Mouse (Mus musculus): Measurements from ENCODE around the gene Lsm4. TPM values are rescaled to one million over a fixed set of nuclear protein-coding genes. Genes with fewer than 3 reads are reported as not detected.
A peak's percentile ranks its signal among the peaks of the same experiment; 100 is the strongest.

Gene Lsm4
- total and polyA plus RNA-seq, 3 experiments: 143 to 240 (median 168) TPM

- TF ChIP-seq MAZ (IDR thresholded peaks at IDR 0.05; ENCODE audit: low read depth, low read length): peak; percentile 65; the same call in 1 of the 2 replicates
Measured at GRCm38 (mm10) chr8:70659604-70660272, 13.3 kb upstream of the Lsm4 start (continued).

- in situ Hi-C loops (cut with MboI; ENCODE audit: low pct_ligation_motif_present, low pct_unique_long_range_greater_than_20kb, low sequenced_read_pairs): loop anchor here (10.0 kb wide), 1 partner anchor 55 kb away; the partner anchor contains the start of gene Gm3336
- peaks cover 1% of the 10 kb centered on the region for H3K27me3 ChIP-seq (replicated peaks)
- TF ChIP-seq BHLHE40 (IDR thresholded peaks at IDR 0.05; ENCODE audit: low read depth, low read length): peak; percentile 58
- TF ChIP-seq GABPA (IDR thresholded peaks at IDR 0.05; ENCODE audit: insufficient replicate concordance, low read depth, low read length): no peak
- TF ChIP-seq MAX (IDR thresholded peaks at IDR 0.05; ENCODE audit: low read length): no peak
- no peak for TF ChIP-seq MAFK (IDR thresholded peaks at IDR 0.05; ENCODE audit: insufficient replicate concordance, low read length)
- TF ChIP-seq POLR2A (IDR thresholded peaks at IDR 0.05; ENCODE audit: low read depth, low read length): 0 out of 2 replicates have a peak, but pooled peaks have one; percentile 21
- no peak for TF ChIP-seq NRF1 (IDR thresholded peaks at IDR 0.05; ENCODE audit: low read depth, low read length)
- TF ChIP-seq JUN (IDR thresholded peaks at IDR 0.05; ENCODE audit: insufficient read depth, low read depth, low read length): no peak
- peak; percentile 62 for TF ChIP-seq MXI1 (IDR thresholded peaks at IDR 0.05; ENCODE audit: low read depth, low read length)
- H3K4me2 ChIP-seq (ENCODE audit: insufficient read depth, low read depth, poor library complexity, severe bottlenecking): peak within 1 kb of the TSS; percentile 76
- peak; percentile 56 for DNase-seq (ENCODE audit: extremely low read depth)
- H3K27ac ChIP-seq (ENCODE audit: insufficient read depth, low read depth): peak within 1 kb of the TSS; percentile 41
- peak within 1 kb of the TSS; percentile 77 for H3K9ac ChIP-seq (ENCODE audit: insufficient read depth, low read depth)
- H3K9me3 ChIP-seq (replicated peaks; ENCODE audit: low read length): no peaks in the 10 kb centered on the region
- peaks cover 12% of the 10 kb centered on the region; the same call in 1 of the 2 replicates for H3K79me2 ChIP-seq (replicated peaks; ENCODE audit: control insufficient read depth, extremely low read depth, insufficient read depth, poor library complexity, severe bottlenecking)
- peak within 1 kb of the TSS; percentile 79 to 89 (median 80) for H3K4me3 ChIP-seq (replicated peaks in 1 of 3; ENCODE audit: low read depth in 2 of 3, low read length in 2 of 3, poor library complexity in 1 of 3)
- peaks cover 4 to 27% of the 10 kb centered on the region in 2 experiments for H3K36me3 ChIP-seq (replicated peaks in 1 of 2; ENCODE audit: control insufficient read depth in 1 of 2, insufficient read depth in 1 of 2, low read length in 1 of 2)
- dilution Hi-C loops (cut with MboI; ENCODE audit: extremely low pct_ligation_motif_present, extremely low pct_unique_long_range_greater_than_20kb, low sequenced_read_pairs): no loop called here
- H3K4me1 ChIP-seq (ENCODE audit: control insufficient read depth in 1 of 2, insufficient read depth in 2 of 2): peaks cover 10 to 47% of the 10 kb centered on the region in 2 experiments
Measured at GRCm38 (mm10) chr8:70660273-70660725, 12.7 kb upstream of the Lsm4 start, which contains the start of gene Pgpep1. Gene Pgpep1, minus strand, starts transcription at chr8:70660388.

GRCm38 (mm10) chr8:70663691-70664090 is 9.4 kb upstream of the Lsm4 start:
- in situ Hi-C loops (cut with MboI; ENCODE audit: low pct_ligation_motif_present, low pct_unique_long_range_greater_than_20kb, low sequenced_read_pairs) (loop anchor here (10.0 kb wide), 1 partner anchor 51 kb away; the partner anchor contains the start of gene Gm3336), dilution Hi-C loops (cut with MboI; ENCODE audit: extremely low pct_ligation_motif_present, extremely low pct_unique_long_range_greater_than_20kb, low sequenced_read_pairs) (no loop called here)
- Histone ChIP-seq H3K79me2 (replicated peaks; ENCODE audit: control insufficient read depth, extremely low read depth, insufficient read depth, poor library complexity, severe bottlenecking) (0 out of 2 replicates have a peak, but pooled peaks cover 2% of the 10 kb centered on the region), H3K27me3 (replicated peaks) (peaks cover 1% of the 10 kb centered on the region), H3K27ac (ENCODE audit: insufficient read depth, low read depth) (no peak overlapping the region), H3K9me3 (replicated peaks; ENCODE audit: low read length) (peaks cover 4% of the 10 kb centered on the region), H3K4me3 (replicated peaks in 1 of 3; ENCODE audit: low read depth in 2 of 3, low read length in 2 of 3, poor library complexity in 1 of 3) (no peak overlapping the region), H3K36me3 (replicated peaks in 1 of 2; ENCODE audit: control insufficient read depth in 1 of 2, insufficient read depth in 1 of 2, low read length in 1 of 2) (no peaks in the 10 kb centered on the region), H3K4me2 (ENCODE audit: insufficient read depth, low read depth, poor library complexity, severe bottlenecking) (no peak overlapping the region), H3K4me1 (ENCODE audit: control insufficient read depth in 1 of 2, insufficient read depth in 2 of 2) (peaks cover 4 to 32% of the 10 kb centered on the region in 2 experiments), H3K9ac (ENCODE audit: insufficient read depth, low read depth) (no peak overlapping the region)
- no peak for TF ChIP-seq E2F4 (IDR thresholded peaks at IDR 0.05; ENCODE audit: insufficient replicate concordance, low read depth, low read length)
- TF ChIP-seq BHLHE40 (IDR thresholded peaks at IDR 0.05; ENCODE audit: low read depth, low read length): no peak
- no peak for TF ChIP-seq RCOR1 (conservative IDR thresholded peaks at IDR 0.05; ENCODE audit: low read depth, low read length)
- no peak for TF ChIP-seq SMC3 (IDR thresholded peaks at IDR 0.05; ENCODE audit: low read depth, low read length)
- TF ChIP-seq POLR2AphosphoS2 (IDR thresholded peaks at IDR 0.05; ENCODE audit: low read depth, low read length): no peak
- no peak for TF ChIP-seq TCF12 (IDR thresholded peaks at IDR 0.05; ENCODE audit: low read depth, low read length)
- no peak for TF ChIP-seq MAX (IDR thresholded peaks at IDR 0.05; ENCODE audit: low read length)
- no peak for TF ChIP-seq ZMIZ1 (IDR thresholded peaks at IDR 0.05; ENCODE audit: low read depth, low read length)
- no peak for TF ChIP-seq ZC3H11A (IDR thresholded peaks at IDR 0.05; ENCODE audit: low read depth, low read length)
- TF ChIP-seq USF1 (IDR thresholded peaks at IDR 0.05; ENCODE audit: low read depth, low read length): no peak
- no peak for TF ChIP-seq TBP (conservative IDR thresholded peaks at IDR 0.05; ENCODE audit: low read depth, low read length)
- TF ChIP-seq JUND (conservative IDR thresholded peaks at IDR 0.05; ENCODE audit: low read depth, low read length): no peak
- no peak for TF ChIP-seq GABPA (IDR thresholded peaks at IDR 0.05; ENCODE audit: insufficient replicate concordance, low read depth, low read length)
- no peak for TF ChIP-seq CHD2 (IDR thresholded peaks at IDR 0.05; ENCODE audit: low read length)
- no peak for DNase-seq (ENCODE audit: extremely low read depth)
